Comparison of ENCODE assay signal across 8 mouse cellular contexts in the genomic region with DNA sequence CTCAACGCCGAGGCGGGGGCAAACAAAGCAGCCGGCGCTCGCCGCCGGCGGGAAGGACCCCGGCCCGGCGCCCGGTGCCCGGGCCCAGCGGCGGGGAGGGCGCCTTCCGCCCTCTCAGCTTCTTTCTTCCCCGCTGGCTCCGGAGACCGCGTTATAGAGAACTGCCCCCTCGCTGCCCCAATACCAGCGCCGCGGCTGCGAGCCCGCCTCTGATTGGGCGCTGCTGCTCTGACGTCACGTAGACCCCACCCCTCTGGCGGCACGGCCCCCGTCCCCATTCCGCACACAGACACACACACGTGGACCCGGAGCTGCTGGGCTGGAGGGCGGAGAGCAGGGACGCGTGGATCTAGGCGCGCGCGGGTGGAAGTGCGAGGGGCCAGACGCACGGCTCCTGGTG. TPM values are rescaled to one million over a fixed set of nuclear protein-coding genes. Genes with fewer than 3 reads are reported as not detected.
DNase-seq lines count a peak whose midpoint lies in the region; ATAC-seq and TF ChIP-seq lines count a peak whose summit lies in the region.

A gene (minus strand): TSS at position 127 of the 400 bp plus-strand sequence.

- under 1% methylated on average over 47 of the region's 47 CpGs for WGBS in hindbrain, embryonic 10.5 days
- 0% methylated on average over 21 of the region's 47 CpGs for WGBS in lung, postnatal 0 days

- H3K9me3 ChIP-seq in ES-E14 (ENCODE audit: control insufficient read depth, insufficient read depth, low read depth, low read length) = no peaks in the 10 kb centered on the region
- no peaks in the 10 kb centered on the region for H3K9me3 ChIP-seq in hindbrain, embryonic 10.5 days
- H3K9me3 ChIP-seq in lung, postnatal 0 days (ENCODE audit: low read length) = no peaks in the 10 kb centered on the region

- in situ Hi-C loops in ES-E14 (cut with MboI; ENCODE audit: low sequenced_read_pairs in 2 of 2, unreplicated experiment in 2 of 2) = no loop called here

- H3K27ac ChIP-seq in ES-E14 (ENCODE audit: insufficient read depth, low read depth, low read length, poor library complexity, severe bottlenecking) = peak within 1 kb of the TSS; percentile 75; the same call in 1 of the 2 replicates
- peak within 1 kb of the TSS; percentile 93 for H3K27ac ChIP-seq in hindbrain, embryonic 10.5 days
- no peak within 1 kb of the TSS for H3K27ac ChIP-seq in lung, postnatal 0 days (ENCODE audit: low read length)

- peaks cover 74% of the 10 kb centered on the region for H3K27me3 ChIP-seq in hindbrain, embryonic 10.5 days (ENCODE audit: insufficient read depth, poor library complexity, severe bottlenecking)
- peaks cover 55% of the 10 kb centered on the region; the same call in 1 of the 2 replicates for H3K27me3 ChIP-seq in lung, postnatal 0 days (replicated peaks; ENCODE audit: insufficient read depth, low read length)

- H3K36me3 ChIP-seq in ES-E14 (ENCODE audit: control insufficient read depth, insufficient read depth, low read length, poor library complexity, severe bottlenecking) = peaks cover 10% of the 10 kb centered on the region
- H3K36me3 ChIP-seq in hindbrain, embryonic 10.5 days = no peaks in the 10 kb centered on the region
- H3K36me3 ChIP-seq in lung, postnatal 0 days (ENCODE audit: insufficient read depth, low read length) = no peaks in the 10 kb centered on the region

- peak; percentile 92 for ATAC-seq in lung, postnatal 0 days

- peaks cover 4 to 17% of the 10 kb centered on the region in 2 experiments; a peak in 2 of 4 replicates for H3K4me1 ChIP-seq in ES-E14 (ENCODE audit: control insufficient read depth in 2 of 2, insufficient read depth in 2 of 2, low read length in 2 of 2, poor library complexity in 1 of 2)
- peaks cover 56% of the 10 kb centered on the region for H3K4me1 ChIP-seq in hindbrain, embryonic 10.5 days (replicated peaks)
- peaks cover 7% of the 10 kb centered on the region for H3K4me1 ChIP-seq in lung, postnatal 0 days (ENCODE audit: insufficient read depth, low read depth, low read length)

- peak within 1 kb of the TSS; percentile 77 to 89 for H3K4me3 ChIP-seq in ES-E14 (ENCODE audit: insufficient read depth in 1 of 2, low read depth in 1 of 2, low read length in 2 of 2, poor library complexity in 1 of 2, severe bottlenecking in 1 of 2)
- H3K4me3 ChIP-seq in hindbrain, embryonic 10.5 days = peak within 1 kb of the TSS; percentile 82
- H3K4me3 ChIP-seq in lung, postnatal 0 days (ENCODE audit: low read depth, low read length) = peak within 1 kb of the TSS; percentile 57

- TF ChIP-seq EP300 in lung, postnatal 0 days (IDR thresholded peaks at IDR 0.05) = no peak

- no peak for DNase-seq in ES-E14 (ENCODE audit: low read depth, low spot score)
- DNase-seq in cerebellum, adult 8-10 months = peak; percentile 66
- peak; percentile 85 to 94 for DNase-seq in frontal cortex, adult 2 months (ENCODE audit: extremely low spot score in 1 of 2, low spot score in 1 of 2)
- DNase-seq in hindbrain, embryonic 10.5 days (ENCODE audit: low spot score) = peak; percentile 94
- peak; percentile 89 to 95 for DNase-seq in layer of hippocampus, postnatal 14 days (ENCODE audit: low spot score in 2 of 2)
- peak; percentile 90 for DNase-seq in lung, postnatal 0 days (ENCODE audit: low spot score)
- DNase-seq in ovary, postnatal 14 days (ENCODE audit: low spot score) = peak; percentile 79
- DNase-seq in thymus, postnatal 0 days (ENCODE audit: low spot score) = peak; percentile 81

- TF ChIP-seq CTCF in lung, postnatal 0 days (IDR thresholded peaks at IDR 0.05) = 0 out of 2 replicates have a peak, but pooled peaks have one; percentile 5

- peak within 1 kb of the TSS; percentile 96 for H3K9ac ChIP-seq in ES-E14 (ENCODE audit: insufficient read depth, low read depth, low read length, poor library complexity, severe bottlenecking)
- H3K9ac ChIP-seq in lung, postnatal 0 days (replicated peaks; ENCODE audit: low read depth) = peak within 1 kb of the TSS; percentile 36; the same call in 1 of the 2 replicates

- H3K4me2 ChIP-seq in lung, postnatal 0 days (replicated peaks; ENCODE audit: low read depth, low read length) = peak within 1 kb of the TSS; percentile 92

TF ChIP-seq in ES-E14, 5 proteins besides CTCF, POLR2A, EP300 and RAD21:
- no peak for TF ChIP-seq MAFK (IDR thresholded peaks at IDR 0.05; ENCODE audit: insufficient read depth, low read depth, low read length)
- TF ChIP-seq ZNF384 (IDR thresholded peaks at IDR 0.05; ENCODE audit: low read depth, low read length) = no peak
- no peak; the same call in 1 of the 2 replicates for TF ChIP-seq HCFC1 (IDR thresholded peaks at IDR 0.05; ENCODE audit: borderline replicate concordance, insufficient read depth, low read length)
- no peak for TF ChIP-seq ZC3H11A (IDR thresholded peaks at IDR 0.05; ENCODE audit: borderline replicate concordance, low read depth, low read length)
- TF ChIP-seq CHD2 (IDR thresholded peaks at IDR 0.05; ENCODE audit: low read depth, low read length) = no peak

RNA-seq across cellular contexts. Expression of the gene that starts here (rescaled TPM):
- total RNA-seq in ES-E14 (2012; rRNA removed) = 100 and 109 TPM in 2 replicates
- 49.4 and 65.0 TPM in 2 replicates for polyA plus RNA-seq in frontal cortex, adult 2 months (2012; rRNA removed)
- 13.4 and 14.3 TPM in 2 replicates for polyA plus RNA-seq in hindbrain, embryonic 10.5 days (2016; fragmentation: Nextera tagmentation; extraction: Ambion mirVana)
- total RNA-seq in layer of hippocampus, postnatal 14 days (2021) = 10 to 100 TPM; 12.1 to 13.5 TPM
- 3.5 and 4.1 TPM in 2 replicates for polyA plus RNA-seq in lung, postnatal 0 days (2015; fragmentation: Nextera tagmentation; extraction: Ambion mirVana)
- 1.8 and 2.2 TPM in 2 replicates for polyA plus RNA-seq in thymus, postnatal 0 days (2015; fragmentation: Nextera tagmentation; extraction: Ambion mirVana)
